Comparison of ENCODE assay signal across 12 mouse cellular contexts in the genomic region with DNA sequence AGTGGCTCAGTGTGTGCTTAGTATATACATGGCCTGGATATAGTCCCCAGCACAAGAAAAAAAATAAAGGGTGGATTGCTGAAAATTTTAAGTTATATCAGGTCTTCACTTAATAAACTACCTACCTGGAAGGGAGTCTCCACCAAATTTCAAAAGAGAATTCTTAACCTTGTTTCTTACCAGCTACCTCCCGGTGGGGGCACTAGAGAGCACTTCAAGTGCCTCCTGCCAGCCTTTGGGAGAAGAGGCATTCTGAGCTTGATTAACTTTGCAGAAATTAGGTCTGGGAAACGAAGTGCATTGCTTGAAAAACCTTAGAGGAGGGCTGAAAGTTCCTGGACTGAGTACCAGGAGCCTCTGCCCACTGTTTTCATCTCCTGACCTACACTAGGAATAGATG. TPM values are rescaled to one million over a fixed set of nuclear protein-coding genes. Genes with fewer than 3 reads are reported as not detected.
DNase-seq lines count a peak whose midpoint lies in the region; ATAC-seq and TF ChIP-seq lines count a peak whose summit lies in the region.
"Had no signal": no experiment of that assay in that cellular context is flagged by ENCODE, and none has a peak within 500 bp of the region (broad histone marks: within the 10 kb centered on the region; RNA-seq: fewer than 3 reads in every experiment).

No protein-coding gene starts in this region.

- WGBS in hindbrain, embryonic 11.5 days = 11% methylated on average over 2 of the region's 2 CpGs
- 24% methylated on average over 2 of the region's 2 CpGs for WGBS in hindbrain, embryonic 14.5 days
- 16% methylated on average over 2 of the region's 2 CpGs for WGBS in lung, embryonic 14.5 days

- no peak overlapping the region for H3K4me3 ChIP-seq in hindbrain, embryonic 11.5 days (ENCODE audit: low read depth, low read length)
- H3K4me3 ChIP-seq in hindbrain, embryonic 14.5 days (replicated peaks; ENCODE audit: low read length) = no peak overlapping the region
- H3K4me3 ChIP-seq in lung, embryonic 14.5 days (ENCODE audit: low read depth, low read length) = no peak overlapping the region
- H3K4me3 ChIP-seq: liver, embryonic 15.5 days; stomach, embryonic 15.5 days had no signal

- H3K4me2 ChIP-seq in hindbrain, embryonic 11.5 days (replicated peaks; ENCODE audit: low read depth, low read length) = no peak overlapping the region
- no peak overlapping the region for H3K4me2 ChIP-seq in hindbrain, embryonic 14.5 days (replicated peaks)
- H3K4me2 ChIP-seq in lung, embryonic 14.5 days = no peak overlapping the region
- H3K4me2 ChIP-seq: liver, embryonic 15.5 days; stomach, embryonic 15.5 days had no signal

- peak; percentile 33 for DNase-seq in hindbrain, embryonic 11.5 days (ENCODE audit: low spot score)
- DNase-seq in hindbrain, embryonic 14.5 days (ENCODE audit: low spot score) = no peak
- DNase-seq in lung, embryonic 14.5 days = peak; percentile 37
- DNase-seq in lung, postnatal 14 days = no peak
- peak; percentile 56 for DNase-seq in ZHBTc4 (ENCODE audit: low read depth, low spot score)
- peak; percentile 35 for DNase-seq in retina, postnatal 1 day
- DNase-seq in cerebellum, adult 11 months = no peak
- DNase-seq: gastrocnemius, postnatal 25 days; heart, postnatal 36 days had no signal

- ATAC-seq in hindbrain, embryonic 11.5 days (ENCODE audit: low FRiP score) = no peak
- no peak for ATAC-seq in hindbrain, embryonic 14.5 days (ENCODE audit: low FRiP score)
- ATAC-seq in lung, embryonic 14.5 days (ENCODE audit: insufficient read depth) = no peak

- H3K27me3 ChIP-seq in hindbrain, embryonic 11.5 days (ENCODE audit: control insufficient read depth, insufficient read depth, low read length) = no peaks in the 10 kb centered on the region
- H3K27me3 ChIP-seq in hindbrain, embryonic 14.5 days (ENCODE audit: control insufficient read depth, insufficient read depth, low read length) = no peaks in the 10 kb centered on the region
- H3K27me3 ChIP-seq in lung, embryonic 14.5 days (ENCODE audit: insufficient read depth, low read length) = no peaks in the 10 kb centered on the region
- H3K27me3 ChIP-seq: liver, embryonic 15.5 days; stomach, embryonic 15.5 days had no signal

- no peaks in the 10 kb centered on the region for H3K36me3 ChIP-seq in hindbrain, embryonic 11.5 days (ENCODE audit: control insufficient read depth, insufficient read depth, low read length)
- H3K36me3 ChIP-seq in hindbrain, embryonic 14.5 days (replicated peaks; ENCODE audit: control insufficient read depth, insufficient read depth) = no peaks in the 10 kb centered on the region
- H3K36me3 ChIP-seq in lung, embryonic 14.5 days (ENCODE audit: insufficient read depth) = no peaks in the 10 kb centered on the region
- H3K36me3 ChIP-seq: liver, embryonic 15.5 days; stomach, embryonic 15.5 days had no signal

- H3K27ac ChIP-seq in hindbrain, embryonic 11.5 days (ENCODE audit: low read depth, low read length) = no peak overlapping the region
- H3K27ac ChIP-seq in hindbrain, embryonic 14.5 days = no peak overlapping the region
- no peak overlapping the region for H3K27ac ChIP-seq in lung, embryonic 14.5 days (ENCODE audit: low read depth)
- H3K27ac ChIP-seq: liver, embryonic 15.5 days; stomach, embryonic 15.5 days had no signal

- peak; percentile 30; the same call in 1 of the 2 replicates for TF ChIP-seq CTCF in lung, embryonic 14.5 days (IDR thresholded peaks at IDR 0.05; ENCODE audit: low read depth)

- no peaks in the 10 kb centered on the region for H3K9me3 ChIP-seq in hindbrain, embryonic 11.5 days (ENCODE audit: control insufficient read depth, low read length)
- H3K9me3 ChIP-seq in hindbrain, embryonic 14.5 days (ENCODE audit: control insufficient read depth, low read length) = no peaks in the 10 kb centered on the region
- H3K9me3 ChIP-seq in lung, embryonic 14.5 days (ENCODE audit: low read depth, low read length) = no peaks in the 10 kb centered on the region
- H3K9me3 ChIP-seq: liver, embryonic 15.5 days; stomach, embryonic 15.5 days had no signal

- no peaks in the 10 kb centered on the region for H3K4me1 ChIP-seq in hindbrain, embryonic 11.5 days (replicated peaks; ENCODE audit: control insufficient read depth, insufficient read depth, low read length)
- H3K4me1 ChIP-seq in hindbrain, embryonic 14.5 days (replicated peaks; ENCODE audit: control insufficient read depth, insufficient read depth, low read length) = no peaks in the 10 kb centered on the region
- no peaks in the 10 kb centered on the region for H3K4me1 ChIP-seq in lung, embryonic 14.5 days (ENCODE audit: insufficient read depth)
- H3K4me1 ChIP-seq: liver, embryonic 15.5 days; stomach, embryonic 15.5 days had no signal

- H3K9ac ChIP-seq in hindbrain, embryonic 11.5 days (ENCODE audit: low read depth, low read length) = no peak overlapping the region
- H3K9ac ChIP-seq in hindbrain, embryonic 14.5 days = no peak overlapping the region
- no peak overlapping the region for H3K9ac ChIP-seq in lung, embryonic 14.5 days
- H3K9ac ChIP-seq: liver, embryonic 15.5 days; stomach, embryonic 15.5 days had no signal

RNA-seq across cellular contexts. Expression of a gene that starts 19.5 kb away (rescaled TPM):
- 1.9 and 2.5 TPM in 2 replicates for polyA plus RNA-seq in hindbrain, embryonic 11.5 days (2014; fragmentation: Nextera tagmentation; extraction: Ambion mirVana)
- not detected in 2 replicates for polyA plus RNA-seq in hindbrain, embryonic 14.5 days (2014; fragmentation: Nextera tagmentation; extraction: Ambion mirVana)
- 0.07 TPM in 1 of 2 replicates, not detected in the other for polyA plus RNA-seq in lung, embryonic 14.5 days (2014; fragmentation: Nextera tagmentation; extraction: Ambion mirVana)
- polyA plus RNA-seq: kidney, embryonic 14.5 days; liver, embryonic 15.5 days; stomach, embryonic 15.5 days had no signal

Comparison
In these comparisons a context has a peak if more than half of its experiments do, and no peak if none do; other contexts are left out.
1. DNase-seq: peak in hindbrain, embryonic 11.5 days (single experiment), lung, embryonic 14.5 days (single experiment), ZHBTc4 (single experiment) and retina, postnatal 1 day (single experiment); none in hindbrain, embryonic 14.5 days (single experiment), lung, postnatal 14 days (single experiment) and cerebellum, adult 11 months (single experiment).